Mouse (Mus musculus): ENCODE data around the gene Sprr1b.
"Not testable (repeated sequence)": the region's sequence is repeated elsewhere in the genome, so short reads cannot be mapped to it uniquely, and the experiment has no call there.

The Sprr1b gene

GRCm38 (mm10) chr3:92438689-92439088 lies at the start of gene Sprr1b:
TSS of gene Sprr1b (minus strand) at chr3:92438789.
- in situ Hi-C loops (cut with MboI, MseI): no loop called here

DNA sequence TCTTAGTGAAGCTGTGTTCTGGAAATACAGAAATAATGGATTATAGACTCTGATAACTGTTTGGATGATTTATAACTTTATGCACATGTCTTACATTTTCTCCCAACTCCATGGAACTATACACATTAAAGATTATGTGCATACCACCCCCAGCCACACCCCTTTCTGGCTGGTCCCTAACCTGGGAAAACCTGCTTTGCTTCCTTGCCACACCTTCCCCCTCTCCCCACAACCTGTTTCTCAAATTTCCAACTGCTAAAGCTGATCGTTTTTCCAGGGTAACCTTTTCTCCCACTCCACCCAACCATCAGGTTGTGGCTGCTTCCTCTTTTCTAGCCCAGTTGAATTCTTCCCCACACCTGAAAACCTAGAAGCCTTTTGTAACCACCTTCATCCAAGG lies 47.7 kb upstream of the Sprr1b start:
- in situ Hi-C loops (cut with MboI, MseI): no loop called here

DNA sequence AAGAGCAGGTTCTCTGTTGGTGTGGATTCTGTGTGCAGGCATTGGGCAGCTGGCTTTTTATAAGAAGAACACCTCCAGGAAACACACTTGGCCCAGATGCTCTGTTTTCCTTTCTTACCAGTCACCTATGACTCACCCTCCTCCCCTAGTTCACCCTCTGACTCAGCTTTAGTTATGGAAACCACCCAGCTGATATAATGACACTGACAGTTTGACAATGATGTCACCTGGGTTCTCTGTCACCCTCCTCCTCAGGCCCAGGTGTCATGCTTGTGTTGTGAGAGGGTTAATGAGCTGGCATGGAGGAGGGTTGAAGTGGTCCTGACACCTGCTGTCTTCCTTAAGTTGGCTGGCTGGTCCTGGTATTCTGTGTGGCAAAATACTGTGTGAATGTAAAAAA lies 47.3 kb upstream of the Sprr1b start, which contains the start of gene Sprr1a:
Sprr1a (minus strand) TSS at position 33 of the 400 bp plus-strand sequence.
- in situ Hi-C loops (cut with MboI, MseI): no loop called here

DNA sequence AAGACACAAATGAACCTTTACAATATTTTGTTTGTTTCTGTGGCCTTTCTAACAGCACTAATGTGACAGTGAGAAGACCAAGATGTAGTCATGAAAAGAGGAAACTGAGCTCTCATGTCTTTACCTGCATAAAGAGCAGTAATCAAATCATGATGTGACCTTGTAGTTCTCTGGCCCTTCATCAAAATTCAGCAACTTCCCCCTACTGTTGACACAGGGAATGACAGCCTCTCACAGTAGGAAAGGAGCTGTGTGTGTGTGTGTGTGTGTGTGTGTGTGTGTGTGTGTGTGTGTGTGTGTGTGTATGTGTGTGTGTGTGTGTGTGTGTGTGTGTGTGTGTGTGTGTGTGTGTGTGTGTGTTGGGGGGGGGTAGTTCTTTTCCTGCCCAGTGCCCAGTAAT lies 42.7 kb upstream of the Sprr1b start:
- in situ Hi-C loops (cut with MboI, MseI): not testable (repeated sequence)

GRCm38 (mm10) chr3:92470111-92470510 lies 31.5 kb upstream of the Sprr1b start:
- in situ Hi-C loops (cut with MboI, MseI): no loop called here

DNA sequence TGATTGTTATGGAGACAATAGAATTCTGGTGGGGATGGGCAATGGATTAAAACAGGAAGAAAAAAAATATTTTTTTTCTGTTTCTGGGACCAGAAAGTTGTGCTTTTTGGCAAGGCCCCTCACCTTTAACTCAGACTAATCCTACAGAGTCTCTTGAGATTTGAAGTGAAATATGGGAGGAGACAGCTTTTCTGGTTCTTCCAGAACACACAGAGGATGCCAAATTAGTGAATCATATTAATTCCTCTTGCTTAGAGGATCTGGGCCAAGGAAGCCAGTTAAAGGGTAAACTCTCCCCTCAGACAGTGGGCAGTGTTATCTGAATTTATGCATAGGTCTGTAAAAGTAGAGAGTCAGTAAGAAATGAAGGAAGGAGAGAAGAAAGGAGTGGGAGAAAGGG lies 28.8 kb upstream of the Sprr1b start:
- in situ Hi-C loops (cut with MboI, MseI): no loop called here

- in situ Hi-C loops (cut with MboI, MseI): no loop called here
Measured at GRCm38 (mm10) chr3:92466576-92466975, 28.0 kb upstream of the Sprr1b start.

DNA sequence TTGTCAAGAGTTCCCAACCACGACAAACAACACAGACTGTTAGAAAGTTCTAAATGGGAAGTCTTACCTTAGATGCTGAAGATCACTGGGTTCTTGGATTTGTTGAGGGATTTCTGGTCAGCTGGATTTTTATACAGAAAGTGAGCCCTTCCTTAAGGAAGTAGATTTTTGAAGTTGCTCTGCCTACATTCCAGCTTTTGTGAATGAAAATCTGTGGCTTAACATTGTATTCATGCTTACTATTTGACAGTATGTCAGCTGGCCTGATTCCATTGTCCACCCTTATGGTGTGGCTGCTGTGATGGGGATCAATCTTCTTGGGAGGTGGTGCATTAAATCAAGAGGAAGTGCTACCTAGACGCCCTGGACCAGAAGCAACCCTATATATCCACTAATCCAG lies 20.0 kb upstream of the Sprr1b start, which contains the start of gene Sprr3:
Sprr3 (minus strand) TSS at position 101 of the 400 bp plus-strand sequence.
- in situ Hi-C loops (cut with MboI, MseI): no loop called here

DNA sequence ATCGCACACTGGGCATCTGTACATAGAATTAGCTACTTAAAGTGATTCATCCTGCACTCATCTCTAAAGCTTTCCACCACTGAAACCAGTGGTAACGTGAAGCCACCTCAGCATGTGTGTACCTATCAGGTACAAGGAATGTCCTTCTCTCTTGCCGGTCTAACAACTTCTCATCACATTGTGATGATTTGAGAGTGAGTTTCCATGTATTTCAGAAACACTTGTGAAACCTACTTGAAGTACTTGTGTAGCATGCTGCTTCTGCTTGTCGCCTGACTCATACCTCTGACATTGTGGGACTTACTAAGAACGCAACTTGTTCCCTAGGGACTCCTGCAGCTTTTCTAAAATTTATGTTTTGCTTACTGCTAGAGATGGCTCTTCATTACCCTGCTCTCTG lies 16.6 kb upstream of the Sprr1b start:
- in situ Hi-C loops (cut with MboI, MseI): no loop called here

DNA sequence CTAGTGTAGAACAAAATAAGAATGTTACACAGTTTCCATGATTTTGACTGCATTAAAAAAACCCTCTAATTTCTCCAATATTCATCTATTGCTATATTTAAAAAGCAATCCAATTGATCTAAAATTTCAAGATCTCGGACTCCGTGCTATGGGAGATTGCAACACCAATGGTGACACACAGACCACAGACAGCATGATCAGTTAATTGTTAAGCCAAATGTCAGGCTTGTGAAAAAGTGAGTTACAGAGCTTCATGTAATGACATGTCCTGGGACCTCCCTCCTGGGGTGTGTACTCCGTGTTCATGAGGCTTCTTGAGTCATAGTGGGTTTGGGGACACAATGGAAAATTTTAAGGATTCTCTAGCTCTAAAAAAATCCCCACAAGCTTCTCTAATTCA lies 1.6 kb upstream of the Sprr1b start:
- in situ Hi-C loops (cut with MboI, MseI): no loop called here

- in situ Hi-C loops (cut with MboI, MseI): no loop called here
Measured at GRCm38 (mm10) chr3:92432282-92432681, 6.3 kb downstream of the Sprr1b start, which contains the start of gene Sprr2k. TSS of gene Sprr2k (plus strand) at chr3:92432582.

DNA sequence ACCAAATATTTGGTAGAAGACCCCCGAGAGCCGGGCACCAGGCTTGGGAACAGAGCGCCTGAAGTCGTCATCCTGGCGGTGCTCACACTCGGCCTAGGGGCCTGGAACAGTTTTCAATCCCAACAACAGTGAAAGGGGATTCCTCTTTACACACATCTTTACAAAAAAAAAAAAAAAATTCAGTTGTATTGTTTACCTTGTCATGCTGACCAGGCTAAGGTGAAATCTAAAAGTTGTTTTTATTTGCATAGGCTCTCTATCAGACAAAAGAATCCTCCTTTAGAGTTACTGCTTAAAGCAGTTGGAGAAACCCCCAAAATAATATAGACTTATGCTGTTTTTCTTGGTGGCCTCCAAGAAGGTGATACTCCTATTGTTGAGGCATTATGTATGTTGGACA lies 9.3 kb downstream of the Sprr1b start, which contains the start of gene Gm9774:
Gm9774 (minus strand) TSS at position 101 of the 400 bp plus-strand sequence.
- in situ Hi-C loops (cut with MboI, MseI): no loop called here

DNA sequence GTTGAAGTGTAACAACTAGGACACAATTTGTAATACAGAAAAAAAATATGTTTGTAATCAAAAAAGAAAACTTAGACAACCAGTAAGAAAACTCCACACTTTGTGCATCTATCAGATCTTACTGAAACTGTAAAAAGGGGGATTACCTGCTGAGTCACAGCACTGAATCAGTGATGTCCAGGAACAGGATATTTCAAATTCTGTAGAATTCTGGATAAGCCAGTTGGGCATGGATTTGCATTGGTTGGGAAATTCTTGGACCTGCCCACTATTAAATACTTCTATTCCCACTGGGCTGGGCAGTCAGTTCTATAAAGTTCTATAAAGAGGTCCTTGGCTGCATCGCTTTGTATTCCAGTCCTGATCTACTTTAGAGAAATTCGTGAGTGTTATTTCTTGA lies 20.8 kb downstream of the Sprr1b start, which contains the start of gene Sprr2j-ps:
Sprr2j-ps (plus strand) TSS at position 301 of the 400 bp plus-strand sequence.
- in situ Hi-C loops (cut with MboI, MseI): no loop called here

- in situ Hi-C loops (cut with MboI, MseI): no loop called here
Measured at GRCm38 (mm10) chr3:92407691-92408090, 30.9 kb downstream of the Sprr1b start, which contains the start of gene Sprr2i. TSS of gene Sprr2i (plus strand) at chr3:92407991.

DNA sequence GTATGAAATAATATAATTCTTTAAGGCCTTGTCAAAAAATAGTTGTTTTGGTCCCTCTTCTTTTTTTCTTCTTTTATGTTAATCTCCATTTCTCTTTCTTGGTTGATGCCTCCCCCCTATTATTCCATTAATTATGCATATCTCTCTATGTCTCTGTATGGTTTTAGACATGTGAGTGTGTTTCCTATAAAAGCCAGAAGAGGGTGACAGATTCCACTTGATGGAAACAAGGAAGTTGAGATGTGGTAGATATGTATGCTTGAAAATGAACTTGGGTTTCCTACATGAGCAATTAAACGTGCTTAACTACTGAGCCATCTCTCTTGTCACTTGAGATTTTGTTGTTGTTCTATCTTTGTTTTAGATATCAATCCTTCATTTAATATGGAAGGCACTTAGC lies 44.3 kb downstream of the Sprr1b start:
- in situ Hi-C loops (cut with MboI, MseI): no loop called here
